Mouse (Mus musculus) liver, adult (tissue): ENCODE measurements around the gene Smg1.

Source experiments
- GATA4 ChIP-seq: IDR thresholded peaks from 2 replicates; pipeline ENCODE4 v1.6.1; 2014; ENCODE audit warnings: mild to moderate bottlenecking, low read length; ENCODE audit not compliant: insufficient replicate concordance

The Smg1 gene

GRCm38 (mm10) chr7:118111128-118111527 is 132.3 kb downstream of the Smg1 start:
- no peak for TF ChIP-seq GATA4

- TF ChIP-seq GATA4: no peak
Measured at GRCm38 (mm10) chr7:118107671-118108070, 135.8 kb downstream of the Smg1 start.

GRCm38 (mm10) chr7:118104458-118105052 is 138.9 kb downstream of the Smg1 start:
- TF ChIP-seq GATA4: no peak

GRCm38 (mm10) chr7:118103462-118104379 is 139.7 kb downstream of the Smg1 start:
- TF ChIP-seq GATA4: no peak

GRCm38 (mm10) chr7:118102678-118103461 is 140.6 kb downstream of the Smg1 start:
- TF ChIP-seq GATA4: no peak

GRCm38 (mm10) chr7:118102231-118102630 is 141.2 kb downstream of the Smg1 start:
- TF ChIP-seq GATA4: no peak

- TF ChIP-seq GATA4: no peak
Measured at GRCm38 (mm10) chr7:118097615-118098014, 145.9 kb downstream of the Smg1 start.
